Comparison of ENCODE assay signal across 7 mouse cellular contexts in the genomic region with DNA sequence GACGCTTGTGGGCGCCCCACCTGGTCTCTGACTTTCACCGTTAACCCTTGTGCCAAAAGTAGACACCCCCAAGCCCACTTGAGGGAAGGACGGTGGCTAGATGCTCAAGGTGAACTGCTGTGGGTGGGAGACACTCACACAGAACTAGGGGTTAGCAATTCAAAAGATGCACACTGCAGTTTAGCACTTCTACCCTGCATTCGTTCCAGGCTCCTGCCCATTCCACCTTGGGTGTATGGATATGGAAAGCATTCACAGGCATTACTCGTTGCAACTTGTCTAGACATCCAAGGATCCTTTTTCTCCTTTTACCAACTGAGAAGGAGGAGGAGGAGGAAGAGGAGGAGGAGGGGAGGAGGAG. TPM values are rescaled to one million over a fixed set of nuclear protein-coding genes. Genes with fewer than 3 reads are reported as not detected.
DNase-seq lines count a peak whose midpoint lies in the region; ATAC-seq and TF ChIP-seq lines count a peak whose summit lies in the region.

A gene (minus strand): TSS at position 116 of the 361 bp plus-strand sequence.

- H3K9ac ChIP-seq in liver, embryonic 11.5 days (ENCODE audit: low read depth, low read length): no peak within 1 kb of the TSS
- peak within 1 kb of the TSS; percentile 68 for H3K9ac ChIP-seq in forebrain, embryonic 16.5 days (replicated peaks; ENCODE audit: low read depth, low read length)

- H3K27ac ChIP-seq in liver, embryonic 11.5 days (ENCODE audit: low read depth, low read length): no peak within 1 kb of the TSS
- no peak within 1 kb of the TSS for H3K27ac ChIP-seq in forebrain, embryonic 16.5 days (ENCODE audit: low read length)
- peak within 1 kb of the TSS; percentile 83 for H3K27ac ChIP-seq in olfactory bulb, adult 2 months (ENCODE audit: insufficient read depth, low read depth, low read length)

- H3K36me3 ChIP-seq in liver, embryonic 11.5 days (ENCODE audit: control insufficient read depth, insufficient read depth, low read length): no peaks in the 10 kb centered on the region
- no peaks in the 10 kb centered on the region for H3K36me3 ChIP-seq in forebrain, embryonic 16.5 days (ENCODE audit: control insufficient read depth, insufficient read depth)

- H3K4me2 ChIP-seq in liver, embryonic 11.5 days: peak within 1 kb of the TSS; percentile 57
- peak within 1 kb of the TSS; percentile 90 for H3K4me2 ChIP-seq in forebrain, embryonic 16.5 days (ENCODE audit: low read length)

- WGBS in liver, embryonic 11.5 days: 14% methylated on average over 6 of the region's 6 CpGs
- 11% methylated on average over 6 of the region's 6 CpGs for WGBS in forebrain, embryonic 16.5 days
- 2% methylated on average over 6 of the region's 6 CpGs for WGBS in olfactory bulb, adult 2 months
- WGBS in lung, adult 2 months: 12% methylated on average over 6 of the region's 6 CpGs

- DNase-seq in liver, embryonic 11.5 days (ENCODE audit: low spot score): no peak
- DNase-seq in liver: no peak
- no peak for DNase-seq in left cerebral cortex, postnatal 10 days (ENCODE audit: extremely low spot score in 1 of 2, low spot score in 2 of 2)
- no peak for DNase-seq in urinary bladder, postnatal 4 days (ENCODE audit: low spot score in 2 of 2)
- DNase-seq in lung, adult 2 months: no peak

- H3K27me3 ChIP-seq in liver, embryonic 11.5 days (replicated peaks; ENCODE audit: control insufficient read depth, insufficient read depth, low read length): peaks cover 8% of the 10 kb centered on the region
- H3K27me3 ChIP-seq in forebrain, embryonic 16.5 days (replicated peaks; ENCODE audit: control insufficient read depth, insufficient read depth, low read length): no peaks in the 10 kb centered on the region

- ATAC-seq in liver, embryonic 11.5 days (replicated peaks; ENCODE audit: low FRiP score): no peak
- peak; percentile 23 for ATAC-seq in forebrain, embryonic 16.5 days

- no peak for TF ChIP-seq POLR2A in olfactory bulb, adult 2 months (IDR thresholded peaks at IDR 0.05; ENCODE audit: insufficient read depth, low read depth, low read length)
- TF ChIP-seq POLR2A in lung, adult 2 months (IDR thresholded peaks at IDR 0.05; ENCODE audit: borderline replicate concordance, extremely low read depth, low read depth, low read length): no peak

- TF ChIP-seq CTCF in olfactory bulb, adult 2 months (IDR thresholded peaks at IDR 0.05; ENCODE audit: insufficient read depth, low read depth, low read length): no peak
- TF ChIP-seq CTCF in lung, adult 2 months (IDR thresholded peaks at IDR 0.05; ENCODE audit: insufficient read depth, low read length): no peak

- intact Hi-C loops in left cerebral cortex, postnatal 10 days (cut with DNase I): no loop called here

- H3K4me1 ChIP-seq in liver, embryonic 11.5 days (replicated peaks; ENCODE audit: control insufficient read depth, insufficient read depth, low read length): no peaks in the 10 kb centered on the region
- H3K4me1 ChIP-seq in forebrain, embryonic 16.5 days (replicated peaks; ENCODE audit: control insufficient read depth, insufficient read depth, low read length): peaks cover 10% of the 10 kb centered on the region
- no peaks in the 10 kb centered on the region for H3K4me1 ChIP-seq in olfactory bulb, adult 2 months (ENCODE audit: control insufficient read depth, insufficient read depth, low read length)
- no peaks in the 10 kb centered on the region for H3K4me1 ChIP-seq in lung, adult 2 months (ENCODE audit: control insufficient read depth, insufficient read depth, low read length)

- peak within 1 kb of the TSS; percentile 23; the same call in 1 of the 2 replicates for H3K4me3 ChIP-seq in liver, embryonic 11.5 days (ENCODE audit: low read depth, low read length)
- H3K4me3 ChIP-seq in forebrain, embryonic 16.5 days (replicated peaks; ENCODE audit: low read length): peak within 1 kb of the TSS; percentile 56
- H3K4me3 ChIP-seq in olfactory bulb, adult 2 months (ENCODE audit: insufficient read depth, low read depth, low read length): peak within 1 kb of the TSS; percentile 78
- no peak within 1 kb of the TSS for H3K4me3 ChIP-seq in lung, adult 2 months (replicated peaks; ENCODE audit: extremely low read depth, low read depth, low read length)

- H3K9me3 ChIP-seq in liver, embryonic 11.5 days (ENCODE audit: control insufficient read depth, low read length): no peaks in the 10 kb centered on the region
- H3K9me3 ChIP-seq in forebrain, embryonic 16.5 days (ENCODE audit: control insufficient read depth, low read length): no peaks in the 10 kb centered on the region

RNA-seq across cellular contexts. Expression of the gene that starts here (rescaled TPM):
- polyA plus RNA-seq in liver, embryonic 11.5 days (2014; fragmentation: Nextera tagmentation; extraction: Ambion mirVana): 0.22 and 0.30 TPM in 2 replicates
- 7.0 and 9.0 TPM in 2 replicates for polyA plus RNA-seq in forebrain, embryonic 16.5 days (2015; fragmentation: Nextera tagmentation; extraction: Ambion mirVana)
- 10 to 100 TPM; 17.1 to 19.5 TPM for total RNA-seq in left cerebral cortex, postnatal 10 days (2021)
- not detected in 2 replicates for polyA plus RNA-seq in olfactory bulb, adult 2 months (2012; ENCODE audit: insufficient read depth, insufficient read length, low replicate concordance, missing spikeins)
- polyA plus RNA-seq in lung, adult 2 months (2012; rRNA removed): not detected in 2 replicates
